Mouse (Mus musculus): ENCODE data around the gene Gcnt1.

- TF ChIP-seq CTCF (IDR thresholded peaks at IDR 0.05; ENCODE audit: extremely low read depth, insufficient read depth, low read length) (no peak), POLR2A (IDR thresholded peaks at IDR 0.05; ENCODE audit: extremely low read depth, insufficient read depth, low read length) (no peak)
Observed at GRCm38 (mm10) chr19:17314451-17314850, 58.2 kb downstream of the Gcnt1 start.
